Mouse (Mus musculus) liver, embryonic 14.5 days (tissue): ENCODE results near the gene Zdhhc16. TPM values are rescaled to one million over a fixed set of nuclear protein-coding genes. Genes with fewer than 3 reads are reported as not detected.

Experiments used
- ATAC-seq: fragments of 200-750 bp; cut with Nextera tagmentation; 2 replicates; pipeline ENCODE4 v1.8.0; 2017; ENCODE audit warnings: moderate number of reproducible peaks, mild to moderate bottlenecking, moderate library complexity; ENCODE audit not compliant: insufficient read depth
- DNase-seq, 3 experiments: peaks; one replicate each; pipeline ENCODE4 v3.0.0-alpha.2; 2012 to 2013; ENCODE audit warnings: low read depth in 3 of 3, low spot score in 3 of 3
- H3K27ac ChIP-seq: fragments of 300-500 bp; sonication (generic); 2 replicates; pipeline ENCODE4 v1.5.1; 2014; ENCODE audit warnings: moderate library complexity, mild to moderate bottlenecking, control low read depth, inconsistent platforms
- H3K27me3 ChIP-seq: fragments of 300-500 bp; sonication (generic); 2 replicates; pipeline ENCODE4 v1.6.1; 2014; ENCODE audit warnings: mild to moderate bottlenecking, low read length, moderate library complexity; ENCODE audit not compliant: control insufficient read depth, insufficient read depth
- H3K36me3 ChIP-seq: fragments of 300-500 bp; sonication (generic); replicated peaks from 2 replicates; pipeline ENCODE4 v1.6.1; 2014; ENCODE audit warnings: low read depth; ENCODE audit not compliant: control insufficient read depth, insufficient read depth
- H3K4me1 ChIP-seq, 2 experiments: fragments of 200-500 bp in 1 of 2; fragments of 300-500 bp in 1 of 2; sonication (generic) in 1 of 2; replicated peaks; 2 replicates each; pipeline ENCODE4 v1.6.1; 2012 to 2014; ENCODE audit warnings: antibody characterized with exemption in 1 of 2, inconsistent platforms in 1 of 2, low read length in 1 of 2; ENCODE audit not compliant: control insufficient read depth in 2 of 2, insufficient read depth in 2 of 2
- H3K4me2 ChIP-seq: fragments of 300-500 bp; sonication (generic); 2 replicates; pipeline ENCODE4 v1.6.1; 2014; ENCODE audit warnings: low read depth, mild to moderate bottlenecking, control low read depth, moderate library complexity
- H3K4me3 ChIP-seq, 2 experiments: fragments of 200-500 bp in 1 of 2; fragments of 300-500 bp in 1 of 2; sonication (generic) in 1 of 2; 2 replicates each; pipeline ENCODE4 v1.5.1; 2012 to 2014; ENCODE audit warnings: low read depth in 2 of 2, low read length in 2 of 2, mild to moderate bottlenecking in 2 of 2, control low read depth in 1 of 2, inconsistent platforms in 1 of 2, moderate library complexity in 1 of 2; ENCODE audit not compliant: insufficient read depth in 1 of 2
- H3K9ac ChIP-seq: fragments of 300-500 bp; sonication (generic); replicated peaks from 2 replicates; pipeline ENCODE4 v1.6.1; 2014; ENCODE audit warnings: mild to moderate bottlenecking, control low read depth, moderate library complexity
- H3K9me3 ChIP-seq: fragments of 300-500 bp; sonication (generic); 2 replicates; pipeline ENCODE4 v1.6.1; 2016; ENCODE audit warnings: low read length, mixed read lengths; ENCODE audit not compliant: control insufficient read depth
- CTCF ChIP-seq: IDR thresholded peaks from 2 replicates; pipeline ENCODE4 v1.5.1; 2016; ENCODE audit warnings: antibody characterized with exemption, low read depth, control low read depth
- EP300 ChIP-seq: IDR thresholded peaks from 2 replicates; pipeline ENCODE4 v1.6.1; 2016; ENCODE audit warnings: antibody characterized with exemption, low read depth
- WGBS: fragments of 180-500 bp; shearing (Covaris S2); extraction: QIAGEN DNeasy Blood & Tissue Kit; methylation state at CpG from one replicate; pipeline ENCODE4 v1.1.7; 2014; ENCODE audit not compliant: insufficient replicate concordance; 5-methylcytosine and 5-hydroxymethylcytosine counted together
- polyA plus RNA-seq, 2 experiments: library from polyadenylated mRNA; depleted of rRNA in 1 of 2; stranded (reverse) in 1 of 2; unstranded in 1 of 2; fragments of >200 nt; fragmentation: Nextera tagmentation in 1 of 2; extraction: Ambion mirVana in 1 of 2; gene quantifications; 2 replicates each; pipeline versions ENCODE4 v1.2.1 to v1.2.3; 2012 to 2014

Gene Zdhhc16
- polyA plus RNA-seq, 2 experiments = 25.6 to 25.9 TPM

DNA sequence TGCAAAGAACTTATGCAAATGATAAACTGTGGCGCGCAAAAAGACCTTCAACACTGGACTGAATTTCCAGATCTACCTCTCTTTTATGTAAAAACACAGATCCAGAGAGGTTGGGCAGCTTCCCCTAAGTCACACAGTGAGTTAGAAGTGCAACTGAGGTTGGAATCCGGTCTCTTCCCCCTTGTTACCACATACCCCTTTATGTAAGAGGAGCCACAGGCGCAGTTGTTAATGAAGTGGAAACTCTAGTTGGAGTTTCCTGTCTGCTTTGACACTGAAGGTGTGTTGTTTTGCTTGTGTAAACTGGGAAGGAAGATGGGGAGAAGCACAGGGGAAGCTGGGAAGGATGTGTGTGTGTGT lies 49.5 kb downstream of the Zdhhc16 start:
- no peaks in the 10 kb centered on the region for H3K9me3 ChIP-seq
- 9% methylated on average over 4 of the region's 4 CpGs for WGBS
- peak overlapping the region; percentile 78 for H3K4me2 ChIP-seq
- no peaks in the 10 kb centered on the region for H3K36me3 ChIP-seq
- 0 out of 4 replicates have a peak, but pooled peaks cover 0 to 2% of the 10 kb centered on the region in 2 experiments for H3K4me1 ChIP-seq
- peaks cover 25% of the 10 kb centered on the region for H3K27me3 ChIP-seq
- no peak overlapping the region for H3K9ac ChIP-seq
- TF ChIP-seq EP300 (no peak), CTCF (no peak)
- no peak overlapping the region for H3K27ac ChIP-seq
- DNase-seq = no peak
- no peak for ATAC-seq
- H3K4me3 ChIP-seq = peak overlapping the region; percentile 61 to 97

DNA sequence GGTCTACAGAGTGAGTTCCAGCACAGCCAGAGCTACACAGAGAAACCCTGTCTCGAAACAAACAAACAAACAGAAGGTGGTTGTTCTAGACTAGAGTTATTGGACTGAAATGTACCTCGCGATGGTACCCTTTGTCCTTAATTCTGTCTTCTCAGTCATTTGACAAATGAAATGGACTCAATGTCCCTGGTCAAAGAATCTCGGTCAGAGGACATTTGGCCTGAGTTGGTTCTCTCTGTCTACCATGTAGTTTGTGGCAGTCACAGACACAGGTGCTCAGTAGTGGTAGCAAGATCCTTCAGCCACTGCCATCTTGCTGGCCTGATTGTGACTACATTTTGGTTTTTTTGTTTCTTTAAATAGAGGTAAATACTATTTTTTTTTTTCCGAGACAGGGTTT lies 52.7 kb downstream of the Zdhhc16 start:
- no peak for ATAC-seq
- WGBS = 73% methylated on average over 5 of the region's 5 CpGs

DNA sequence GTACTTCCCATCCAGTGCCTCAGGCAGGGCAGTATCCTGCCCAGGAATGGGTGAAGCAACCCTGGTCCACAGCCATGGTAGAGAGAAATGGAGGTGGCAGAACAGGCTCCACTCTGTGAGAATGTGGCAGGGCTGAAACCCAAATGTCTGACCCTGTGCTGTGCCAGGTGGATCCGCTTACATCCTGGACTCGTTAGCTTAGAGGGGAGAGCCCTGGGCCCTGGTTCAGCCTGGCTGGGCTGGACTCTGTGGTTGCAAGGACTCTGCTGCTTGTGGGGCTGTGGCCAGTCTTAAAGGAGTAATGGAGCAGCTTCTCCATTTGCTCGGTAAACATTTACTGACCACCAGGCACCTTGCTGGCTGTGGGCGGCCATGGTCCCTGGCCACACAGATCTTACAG lies 53.9 kb downstream of the Zdhhc16 start:
- no peak overlapping the region for H3K4me2 ChIP-seq
- H3K27ac ChIP-seq = no peak overlapping the region
- H3K4me3 ChIP-seq = no peak overlapping the region
- H3K36me3 ChIP-seq = no peaks in the 10 kb centered on the region
- DNase-seq (no peak), ATAC-seq (no peak)
- no peaks in the 10 kb centered on the region for H3K9me3 ChIP-seq
- no peak overlapping the region for H3K9ac ChIP-seq
- peaks cover 17% of the 10 kb centered on the region for H3K27me3 ChIP-seq
- 60% methylated on average over 4 of the region's 4 CpGs for WGBS
- no peak for TF ChIP-seq EP300
- TF ChIP-seq CTCF = no peak
- H3K4me1 ChIP-seq = no peaks in the 10 kb centered on the region

More for the DNA sequence above, 52.7 kb downstream of the Zdhhc16 start:
- Histone ChIP-seq H3K27me3 (peaks cover 25% of the 10 kb centered on the region), H3K36me3 (no peaks in the 10 kb centered on the region), H3K4me1 (no peaks in the 10 kb centered on the region), H3K4me2 (no peak overlapping the region), H3K27ac (no peak overlapping the region), H3K4me3 (no peak overlapping the region), H3K9me3 (no peaks in the 10 kb centered on the region), H3K9ac (no peak overlapping the region)
- DNase-seq = no peak
- no peak for TF ChIP-seq EP300
- no peak for TF ChIP-seq CTCF

DNA sequence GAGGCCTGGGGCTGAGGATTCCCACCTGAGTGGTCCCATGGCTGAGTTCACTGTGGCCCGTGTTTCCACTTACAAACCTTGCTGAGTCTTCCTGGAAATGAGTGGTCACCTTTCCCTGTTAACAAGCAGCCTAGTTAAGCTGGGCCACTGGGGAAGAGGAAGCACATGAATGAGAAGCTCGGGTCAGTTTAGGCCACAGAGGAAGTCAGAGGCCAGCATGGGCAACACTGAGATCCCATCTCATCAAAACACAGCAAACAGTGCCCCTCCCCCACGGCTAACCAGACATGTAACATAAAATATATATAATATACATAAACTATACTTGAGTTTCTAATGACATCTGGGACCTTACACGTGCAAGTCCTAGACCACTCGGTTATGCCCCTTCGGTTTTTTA lies 56.5 kb downstream of the Zdhhc16 start:
- TF ChIP-seq EP300 (no peak), CTCF (no peak)
- 36% methylated on average over 6 of the region's 6 CpGs for WGBS
- no peak for ATAC-seq

DNA sequence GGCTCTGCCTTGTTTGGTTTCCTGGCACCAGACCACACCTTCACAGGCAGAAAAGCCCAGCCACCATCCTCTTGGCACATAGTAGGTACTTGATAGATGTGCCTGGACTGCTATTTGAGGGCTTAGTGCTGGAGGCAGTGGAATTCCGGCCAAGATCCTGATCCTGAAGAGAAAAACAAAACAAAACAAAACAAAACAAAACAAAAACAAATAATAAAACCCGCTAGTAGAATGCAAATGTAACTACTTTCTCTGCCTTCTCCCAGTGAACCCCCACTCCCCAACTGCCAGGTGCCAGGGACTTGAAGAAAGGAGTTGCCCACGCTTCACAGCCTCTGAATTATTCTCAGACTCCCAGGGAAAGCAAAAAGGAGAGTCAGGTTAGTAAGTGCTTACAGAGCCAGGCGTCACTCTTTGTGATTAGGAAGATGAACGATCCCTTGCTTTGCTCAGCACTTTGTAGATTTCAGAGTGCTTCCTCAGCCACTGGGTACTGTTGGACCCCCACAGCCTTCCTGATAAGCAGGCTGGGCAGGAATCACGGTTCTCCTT lies 58.7 kb downstream of the Zdhhc16 start:
- DNase-seq (no peak), ATAC-seq (no peak)
- H3K9me3 ChIP-seq = no peaks in the 10 kb centered on the region
- H3K4me1 ChIP-seq = no peaks in the 10 kb centered on the region
- no peak overlapping the region for H3K27ac ChIP-seq
- no peak for TF ChIP-seq CTCF
- no peak for TF ChIP-seq EP300
- no peaks in the 10 kb centered on the region for H3K36me3 ChIP-seq
- H3K4me2 ChIP-seq = no peak overlapping the region
- H3K4me3 ChIP-seq = no peak overlapping the region
- no peak overlapping the region for H3K9ac ChIP-seq
- no peaks in the 10 kb centered on the region for H3K27me3 ChIP-seq
- WGBS = 45% methylated on average over 6 of the region's 6 CpGs

More for the DNA sequence above, 56.5 kb downstream of the Zdhhc16 start:
- Histone ChIP-seq H3K4me3 (no peak overlapping the region), H3K4me2 (no peak overlapping the region), H3K27me3 (no peaks in the 10 kb centered on the region), H3K4me1 (no peaks in the 10 kb centered on the region), H3K9ac (no peak overlapping the region), H3K36me3 (no peaks in the 10 kb centered on the region), H3K9me3 (no peaks in the 10 kb centered on the region), H3K27ac (no peak overlapping the region)
- DNase-seq = no peak
